Mouse (Mus musculus): Measurements from ENCODE around the gene Nccrp1. TPM values are rescaled to one million over a fixed set of nuclear protein-coding genes. Genes with fewer than 3 reads are reported as not detected.

Nccrp1 gene
- not detected in 2 replicates for polyA plus RNA-seq (2015; fragmentation: Nextera tagmentation; extraction: Ambion mirVana)

DNA sequence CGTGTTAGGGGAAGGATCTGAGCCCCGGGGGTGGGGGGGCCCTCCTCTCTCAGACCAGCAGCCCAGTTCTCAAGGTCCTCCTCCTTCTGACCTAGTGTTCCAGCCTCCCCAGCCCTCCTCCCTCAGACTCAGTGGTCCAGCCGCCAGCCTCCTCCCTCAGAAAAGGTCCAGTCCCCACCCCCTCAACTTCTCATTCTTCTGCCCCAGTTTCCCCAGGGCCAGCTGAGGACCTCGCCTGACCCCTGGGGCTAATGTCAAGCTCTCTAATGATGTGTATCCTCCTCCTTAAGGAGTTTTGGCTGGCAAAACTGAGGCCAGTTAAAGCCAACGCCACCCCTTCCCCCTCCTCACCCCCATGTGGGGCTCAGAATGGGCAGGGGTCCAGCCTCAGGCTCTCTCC is at the start of gene Nccrp1:
TSS of gene Nccrp1 (minus strand) at position 101 of the 400 bp plus-strand sequence.

DNA sequence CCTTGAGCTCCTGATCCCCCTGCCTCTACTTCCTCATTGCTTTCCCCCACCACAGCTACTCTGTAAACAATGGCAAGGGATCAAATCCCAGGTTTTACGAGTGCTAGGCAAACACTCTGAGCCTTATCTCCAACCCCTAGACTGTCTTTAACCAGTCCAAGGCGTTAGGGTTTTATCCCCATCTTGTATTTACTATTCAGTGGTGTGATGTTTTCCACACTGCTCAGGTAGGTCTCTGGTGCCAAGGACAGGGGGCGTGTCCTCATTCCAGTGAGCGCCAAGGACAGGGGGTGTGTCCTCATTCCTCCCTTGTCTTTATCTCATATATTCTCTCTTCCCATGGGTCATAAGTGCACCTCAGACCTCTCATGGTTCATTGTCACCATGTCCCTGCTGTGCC is 6.5 kb downstream of the Nccrp1 start, which contains the start of gene Sycn:
TSS of gene Sycn (plus strand) at position 360 of the 400 bp plus-strand sequence.

DNA sequence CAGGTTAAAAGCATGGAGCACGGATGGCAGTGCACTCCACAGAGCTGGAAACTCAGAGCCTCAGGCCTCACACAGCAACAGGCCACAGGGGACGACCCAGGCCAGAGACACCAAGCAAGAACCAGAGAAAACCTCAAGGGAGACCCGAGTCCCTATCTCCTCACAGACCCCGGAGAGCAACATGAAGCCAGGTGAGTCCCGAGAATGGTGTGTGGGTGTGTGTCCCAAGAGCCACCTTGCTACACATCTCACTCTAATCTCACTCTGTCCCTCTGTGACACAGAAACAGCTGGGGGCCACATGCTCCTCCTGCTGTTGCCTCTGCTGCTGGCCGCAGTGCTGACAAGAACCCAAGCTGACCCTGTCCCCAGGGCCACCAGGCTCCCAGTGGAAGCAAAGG is 24.5 kb downstream of the Nccrp1 start, which contains the start of gene Ifnl3:
TSS of gene Ifnl3 (plus strand) at position 301 of the 400 bp plus-strand sequence.

DNA sequence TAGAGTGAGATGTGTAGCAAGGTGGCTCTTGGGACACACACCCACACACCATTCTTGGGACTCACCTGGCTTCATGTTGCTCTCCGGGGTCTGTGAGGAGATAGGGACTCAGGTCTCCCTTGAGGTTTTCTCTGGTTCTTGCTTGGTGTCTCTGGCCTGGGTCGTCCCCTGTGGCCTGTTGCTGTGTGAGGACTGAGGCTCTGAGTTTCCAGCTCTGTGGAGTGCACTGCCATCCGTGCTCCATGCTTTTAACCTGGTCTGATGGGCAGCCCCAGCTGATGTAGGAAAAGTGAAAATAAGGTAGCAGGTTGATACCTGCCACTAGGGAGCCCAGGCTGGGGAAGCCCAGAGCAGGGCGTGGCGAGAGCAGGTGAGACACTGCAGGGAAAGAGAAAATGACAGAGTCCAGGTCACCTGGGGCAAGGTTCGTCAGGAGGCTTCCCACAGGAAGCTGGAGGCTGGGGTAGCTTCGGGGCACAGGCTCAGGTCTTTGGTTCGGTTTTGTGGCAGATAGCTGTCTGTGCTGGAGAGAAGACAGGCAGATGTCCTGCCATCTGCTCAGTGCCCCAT is 36.6 kb downstream of the Nccrp1 start, which contains the start of gene Ifnl2:
TSS of gene Ifnl2 (minus strand) at position 51 of the 570 bp plus-strand sequence.

Other genes starting within 250 kb of the Nccrp1 start
- not detected in 2 replicates for gene Dll3, start 245.0 kb downstream of the Nccrp1 start, polyA plus RNA-seq (2015; fragmentation: Nextera tagmentation; extraction: Ambion mirVana)
- gene Timm50, start 235.2 kb downstream of the Nccrp1 start, polyA plus RNA-seq (2015; fragmentation: Nextera tagmentation; extraction: Ambion mirVana), result 85.5 and 94.2 TPM in 2 replicates
- gene Supt5, start 208.5 kb downstream of the Nccrp1 start, polyA plus RNA-seq (2015; fragmentation: Nextera tagmentation; extraction: Ambion mirVana), result 30.5 and 35.4 TPM in 2 replicates
- 1,177 and 1,190 TPM in 2 replicates for gene Rps16, start 196.6 kb downstream of the Nccrp1 start, polyA plus RNA-seq (2015; fragmentation: Nextera tagmentation; extraction: Ambion mirVana)
- gene Plekhg2, start 174.7 kb downstream of the Nccrp1 start, polyA plus RNA-seq (2015; fragmentation: Nextera tagmentation; extraction: Ambion mirVana), result 18.9 and 22.0 TPM in 2 replicates
- gene Zfp36, start 167.0 kb downstream of the Nccrp1 start, polyA plus RNA-seq (2015; fragmentation: Nextera tagmentation; extraction: Ambion mirVana), result 14.2 and 15.8 TPM in 2 replicates
- gene Med29, start 154.5 kb downstream of the Nccrp1 start, polyA plus RNA-seq (2015; fragmentation: Nextera tagmentation; extraction: Ambion mirVana), result 21.9 and 23.0 TPM in 2 replicates
- gene Paf1, start 154.3 kb downstream of the Nccrp1 start, polyA plus RNA-seq (2015; fragmentation: Nextera tagmentation; extraction: Ambion mirVana), result 31.6 and 33.8 TPM in 2 replicates
- 149 and 179 TPM in 2 replicates for gene Gmfg, start 109.8 kb downstream of the Nccrp1 start, polyA plus RNA-seq (2015; fragmentation: Nextera tagmentation; extraction: Ambion mirVana)
- 0.42 and 0.49 TPM in 2 replicates for gene Lrfn1, start 95.3 kb downstream of the Nccrp1 start, polyA plus RNA-seq (2015; fragmentation: Nextera tagmentation; extraction: Ambion mirVana)
- gene Ifnl2, start 36.8 kb downstream of the Nccrp1 start, polyA plus RNA-seq (2015; fragmentation: Nextera tagmentation; extraction: Ambion mirVana), result not detected in 2 replicates
- gene Ifnl3, start 24.4 kb downstream of the Nccrp1 start, polyA plus RNA-seq (2015; fragmentation: Nextera tagmentation; extraction: Ambion mirVana), result not detected in 2 replicates
- gene Sycn, start 6.4 kb downstream of the Nccrp1 start, polyA plus RNA-seq (2015; fragmentation: Nextera tagmentation; extraction: Ambion mirVana), result 25.7 and 72.8 TPM in 2 replicates
- 6.6 and 8.0 TPM in 2 replicates for gene Samd4b, start 50.9 kb upstream of the Nccrp1 start, polyA plus RNA-seq (2015; fragmentation: Nextera tagmentation; extraction: Ambion mirVana)
- gene Pak4, start 50.9 kb upstream of the Nccrp1 start, polyA plus RNA-seq (2015; fragmentation: Nextera tagmentation; extraction: Ambion mirVana), result 8.8 and 9.8 TPM in 2 replicates
- not detected in 2 replicates for gene Acp7, start 84.1 kb upstream of the Nccrp1 start, polyA plus RNA-seq (2015; fragmentation: Nextera tagmentation; extraction: Ambion mirVana)
- 0.30 and 1.4 TPM in 2 replicates for gene Fbxo27, start 145.6 kb upstream of the Nccrp1 start, polyA plus RNA-seq (2015; fragmentation: Nextera tagmentation; extraction: Ambion mirVana)
- gene Fbxo17, start 169.6 kb upstream of the Nccrp1 start, polyA plus RNA-seq (2015; fragmentation: Nextera tagmentation; extraction: Ambion mirVana), result 3.4 and 4.0 TPM in 2 replicates
- gene Mrps12, start 194.6 kb upstream of the Nccrp1 start, polyA plus RNA-seq (2015; fragmentation: Nextera tagmentation; extraction: Ambion mirVana), result 95.7 and 96.0 TPM in 2 replicates
- gene Sars2, start 194.7 kb upstream of the Nccrp1 start, polyA plus RNA-seq (2015; fragmentation: Nextera tagmentation; extraction: Ambion mirVana), result 12.4 and 13.7 TPM in 2 replicates
- not detected in 2 replicates for gene Ccer2, start 208.9 kb upstream of the Nccrp1 start, polyA plus RNA-seq (2015; fragmentation: Nextera tagmentation; extraction: Ambion mirVana)
- 32.7 and 34.8 TPM in 2 replicates for gene Sirt2, start 219.5 kb upstream of the Nccrp1 start, polyA plus RNA-seq (2015; fragmentation: Nextera tagmentation; extraction: Ambion mirVana)
- 29.1 and 31.6 TPM in 2 replicates for gene Nfkbib, start 220.3 kb upstream of the Nccrp1 start, polyA plus RNA-seq (2015; fragmentation: Nextera tagmentation; extraction: Ambion mirVana)
- 21.2 and 30.9 TPM in 2 replicates for gene Rinl, start 241.7 kb upstream of the Nccrp1 start, polyA plus RNA-seq (2015; fragmentation: Nextera tagmentation; extraction: Ambion mirVana)